Comparison of ENCODE assay signal across 7 mouse cellular contexts in genomic region chr17:24752415-24753394, GRCm38 (mm10). TPM values are rescaled to one million over a fixed set of nuclear protein-coding genes. Genes with fewer than 3 reads are reported as not detected.
A peak's percentile ranks its signal among the peaks of the same experiment; 100 is the strongest.
DNase-seq lines count a peak whose midpoint lies in the region; ATAC-seq lines count a peak whose summit lies in the region.

TSS of gene Hs3st6 (plus strand) at chr17:24752988.

- WGBS in embryonic facial prominence, embryonic 13.5 days, result 1% methylated on average over 70 of the region's 82 CpGs
- under 1% methylated on average over 70 of the region's 82 CpGs for WGBS in midbrain, embryonic 15.5 days

- peak within 1 kb of the TSS; percentile 56 for H3K4me3 ChIP-seq in embryonic facial prominence, embryonic 13.5 days
- peak within 1 kb of the TSS; percentile 39 for H3K4me3 ChIP-seq in midbrain, embryonic 15.5 days

- no peak within 1 kb of the TSS; the same call in 1 of the 2 replicates for H3K27ac ChIP-seq in embryonic facial prominence, embryonic 13.5 days
- no peak within 1 kb of the TSS for H3K27ac ChIP-seq in midbrain, embryonic 15.5 days

- H3K4me2 ChIP-seq in embryonic facial prominence, embryonic 13.5 days, result peak within 1 kb of the TSS; percentile 85
- H3K4me2 ChIP-seq in midbrain, embryonic 15.5 days, result peak within 1 kb of the TSS; percentile 78

- peak; percentile 70 for ATAC-seq in embryonic facial prominence, embryonic 13.5 days (ENCODE audit: insufficient number of reproducible peaks, insufficient read depth, low FRiP score, low TSS enrichment, low read depth)
- 0 out of 2 replicates have a peak, but pooled peaks have one; percentile 27 for ATAC-seq in midbrain, embryonic 15.5 days (replicated peaks)

- peak; percentile 56 for DNase-seq in A20 (ENCODE audit: low read depth, low spot score)
- peak; percentile 45 for DNase-seq in CD4-positive, CD25-positive, alpha-beta regulatory T cell, adult 2 months (ENCODE audit: low read depth, low spot score)
- DNase-seq in kidney, postnatal 10 days, result peak; percentile 58
- DNase-seq in c-Kit-positive CD71-positive TER-119-positive erythroid progenitor cells, embryonic 14.5 days (ENCODE audit: low spot score), result no peak
- DNase-seq in frontal cortex, postnatal 10 days (ENCODE audit: low spot score in 2 of 2), result no peak

- H3K36me3 ChIP-seq in embryonic facial prominence, embryonic 13.5 days, result no peaks in the 10 kb centered on the region
- no peaks in the 10 kb centered on the region for H3K36me3 ChIP-seq in midbrain, embryonic 15.5 days (replicated peaks)

- H3K4me1 ChIP-seq in embryonic facial prominence, embryonic 13.5 days, result peaks cover 53% of the 10 kb centered on the region
- H3K4me1 ChIP-seq in midbrain, embryonic 15.5 days, result peaks cover 13% of the 10 kb centered on the region

- peaks cover 59% of the 10 kb centered on the region for H3K27me3 ChIP-seq in embryonic facial prominence, embryonic 13.5 days
- H3K27me3 ChIP-seq in midbrain, embryonic 15.5 days (replicated peaks), result peaks cover 69% of the 10 kb centered on the region

- H3K9me3 ChIP-seq in embryonic facial prominence, embryonic 13.5 days, result no peaks in the 10 kb centered on the region
- no peaks in the 10 kb centered on the region for H3K9me3 ChIP-seq in midbrain, embryonic 15.5 days

- peak within 1 kb of the TSS; percentile 69 for H3K9ac ChIP-seq in embryonic facial prominence, embryonic 13.5 days
- H3K9ac ChIP-seq in midbrain, embryonic 15.5 days, result 0 out of 2 replicates have a peak within 1 kb of the TSS, but pooled peaks have one; percentile 6

RNA-seq across cellular contexts. Expression of gene Hs3st6, which starts in this region (rescaled TPM):
- polyA plus RNA-seq in embryonic facial prominence, embryonic 13.5 days (2015; fragmentation: Nextera tagmentation; extraction: Ambion mirVana), result 17.9 and 21.6 TPM in 2 replicates
- 0.25 TPM in 1 of 2 replicates, not detected in the other for polyA plus RNA-seq in midbrain, embryonic 15.5 days (2015; fragmentation: Nextera tagmentation; extraction: Ambion mirVana)

Comparison
In these comparisons a context has a peak if more than half of its experiments do, and no peak if none do; other contexts are left out.
1. RNA of gene Hs3st6 (polyA plus RNA-seq): 17.9 to 21.6 TPM in embryonic facial prominence, embryonic 13.5 days; 0.25 TPM in midbrain, embryonic 15.5 days; every median in the first group is over 10 times any median in the second.
2. Peak in ATAC-seq, H3K4me3 ChIP-seq, H3K9ac ChIP-seq and H3K4me2 ChIP-seq in midbrain, embryonic 15.5 days; RNA of the gene not detected or under 1 TPM.
3. DNase-seq: peak in A20 (single experiment), CD4-positive, CD25-positive, alpha-beta regulatory T cell, adult 2 months (single experiment) and kidney, postnatal 10 days (single experiment); none in c-Kit-positive CD71-positive TER-119-positive erythroid progenitor cells, embryonic 14.5 days (single experiment) and frontal cortex, postnatal 10 days (0 of 2).